Mouse (Mus musculus): Measurements from ENCODE around the gene Csf2rb2.

DNA sequence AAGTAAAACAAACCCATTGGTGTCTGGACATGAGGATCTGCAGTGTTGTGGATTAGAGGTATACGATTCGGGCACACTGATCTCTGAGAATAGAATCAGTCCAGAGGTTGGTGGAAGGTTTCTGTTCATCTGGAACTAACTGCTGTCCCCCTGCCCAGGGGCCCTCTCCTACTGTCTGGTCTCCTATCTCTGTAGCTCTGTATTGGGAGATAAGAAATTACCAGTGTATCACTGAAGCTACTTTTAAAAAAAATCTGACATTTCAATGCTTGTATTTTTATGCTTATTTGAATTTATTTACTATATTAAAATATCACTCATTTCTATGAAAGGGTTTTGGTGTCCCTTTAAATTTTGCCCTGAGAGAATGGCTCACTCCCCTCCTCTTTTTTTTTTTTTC is 18.8 kb upstream of the Csf2rb2 start:
- TF ChIP-seq MAZ (IDR thresholded peaks at IDR 0.05; ENCODE audit: low read depth, low read length): no peak
- TF ChIP-seq CTCF (conservative IDR thresholded peaks at IDR 0.05 in 1 of 2, IDR thresholded peaks at IDR 0.05 in 1 of 2; ENCODE audit: low read depth in 2 of 2, low read length in 2 of 2): no peak
- no peak for TF ChIP-seq JUN (IDR thresholded peaks at IDR 0.05; ENCODE audit: insufficient read depth, low read depth, low read length)
- no peak for TF ChIP-seq ZNF384 (IDR thresholded peaks at IDR 0.05; ENCODE audit: low read depth, low read length)

Measured in CH12.LX (cell line).